Mouse (Mus musculus) midbrain, embryonic 15.5 days (tissue): ENCODE results near the gene Prkce. TPM values are rescaled to one million over a fixed set of nuclear protein-coding genes. Genes with fewer than 3 reads are reported as not detected.

ENCODE experiments used
- ATAC-seq: fragments of 200-750 bp; cut with Nextera tagmentation; replicated peaks from 2 replicates; pipeline ENCODE4 v1.8.0; 2017; ENCODE audit warnings: moderate TSS enrichment
- H3K27ac ChIP-seq: fragments of 300-500 bp; sonication (generic); 2 replicates; pipeline ENCODE4 v1.5.1; 2015; ENCODE audit warnings: mild to moderate bottlenecking, inconsistent platforms
- H3K27me3 ChIP-seq: fragments of 300-500 bp; sonication (generic); replicated peaks from 2 replicates; pipeline ENCODE4 v1.6.1; 2015; ENCODE audit warnings: inconsistent platforms
- H3K36me3 ChIP-seq: fragments of 300-500 bp; sonication (generic); replicated peaks from 2 replicates; pipeline ENCODE4 v1.6.1; 2015; ENCODE audit warnings: inconsistent platforms
- H3K4me1 ChIP-seq: fragments of 300-500 bp; sonication (generic); 2 replicates; pipeline ENCODE4 v1.6.1; 2015; ENCODE audit warnings: inconsistent platforms
- H3K4me2 ChIP-seq: fragments of 300-500 bp; sonication (generic); 2 replicates; pipeline ENCODE4 v1.6.1; 2015; ENCODE audit warnings: inconsistent platforms, mild to moderate bottlenecking, moderate library complexity
- H3K4me3 ChIP-seq: fragments of 300-500 bp; sonication (generic); 2 replicates; pipeline ENCODE4 v1.5.1; 2015; ENCODE audit warnings: mild to moderate bottlenecking, inconsistent platforms
- H3K9ac ChIP-seq: fragments of 300-500 bp; sonication (generic); 2 replicates; pipeline ENCODE4 v1.6.1; 2015; ENCODE audit warnings: mild to moderate bottlenecking, inconsistent platforms
- H3K9me3 ChIP-seq: fragments of 300-500 bp; sonication (generic); 2 replicates; pipeline ENCODE4 v1.6.1; 2016; ENCODE audit warnings: inconsistent platforms
- WGBS: fragments of 180-500 bp; shearing (Covaris S2); methylation state at CpG from one replicate; pipeline ENCODE4 v1.1.7; 2015; ENCODE audit warnings: mixed read lengths; 5-methylcytosine and 5-hydroxymethylcytosine counted together
- polyA plus RNA-seq: library from polyadenylated mRNA; unstranded; fragments of >200 nt; fragmentation: Nextera tagmentation; extraction: Ambion mirVana; gene quantifications from 2 replicates; pipeline ENCODE4 v1.2.1, GENCODE M21; 2015

Prkce gene
- polyA plus RNA-seq, 1 experiment from 2014 or later = 38.5 TPM

GRCm38 (mm10) chr17:86527298-86527697, 359.7 kb downstream of the Prkce start:
- Histone ChIP-seq H3K4me3 (no peak overlapping the region), H3K9ac (no peak overlapping the region), H3K4me1 (no peaks in the 10 kb centered on the region; the same call in 1 of the 2 replicates), H3K4me2 (no peak overlapping the region), H3K27me3 (no peaks in the 10 kb centered on the region), H3K36me3 (no peaks in the 10 kb centered on the region), H3K27ac (no peak overlapping the region), H3K9me3 (no peaks in the 10 kb centered on the region)
- WGBS = 91% methylated on average over 5 of the region's 5 CpGs
- no peak for ATAC-seq

GRCm38 (mm10) chr17:86529003-86529402, 361.4 kb downstream of the Prkce start:
- H3K4me1 ChIP-seq = peaks cover 4% of the 10 kb centered on the region; the same call in 1 of the 2 replicates
- H3K9ac ChIP-seq = no peak overlapping the region
- H3K4me3 ChIP-seq = no peak overlapping the region
- H3K27me3 ChIP-seq = no peaks in the 10 kb centered on the region
- WGBS = 86% methylated on average over 10 of the region's 10 CpGs
- H3K27ac ChIP-seq = no peak overlapping the region
- H3K4me2 ChIP-seq = no peak overlapping the region
- ATAC-seq = no peak
- no peaks in the 10 kb centered on the region for H3K9me3 ChIP-seq
- H3K36me3 ChIP-seq = no peaks in the 10 kb centered on the region

- H3K4me3 ChIP-seq = no peak overlapping the region
- no peak overlapping the region for H3K9ac ChIP-seq
- no peaks in the 10 kb centered on the region for H3K9me3 ChIP-seq
- H3K4me2 ChIP-seq = no peak overlapping the region
- H3K36me3 ChIP-seq = no peaks in the 10 kb centered on the region
- ATAC-seq = no peak
- no peaks in the 10 kb centered on the region for H3K27me3 ChIP-seq
- H3K4me1 ChIP-seq = peaks cover 4% of the 10 kb centered on the region; the same call in 1 of the 2 replicates
- WGBS = 80% methylated on average over 4 of the region's 4 CpGs
- no peak overlapping the region for H3K27ac ChIP-seq
These were observed 361.8 kb downstream of the Prkce start for GRCm38 (mm10) chr17:86529411-86529810.

- H3K27me3 ChIP-seq = no peaks in the 10 kb centered on the region
- no peak overlapping the region for H3K4me3 ChIP-seq
- WGBS = 92% methylated on average over 6 of the region's 6 CpGs
- no peak overlapping the region for H3K27ac ChIP-seq
- no peak for ATAC-seq
- no peaks in the 10 kb centered on the region for H3K9me3 ChIP-seq
- no peak overlapping the region for H3K4me2 ChIP-seq
- H3K9ac ChIP-seq = no peak overlapping the region
- peaks cover 7% of the 10 kb centered on the region; the same call in 1 of the 2 replicates for H3K4me1 ChIP-seq
- H3K36me3 ChIP-seq = no peaks in the 10 kb centered on the region
These were observed 363.6 kb downstream of the Prkce start for GRCm38 (mm10) chr17:86531231-86531630.

- no peaks in the 10 kb centered on the region for H3K36me3 ChIP-seq
- 69% methylated on average over 17 of the region's 17 CpGs for WGBS
- peaks cover 12% of the 10 kb centered on the region; the same call in 1 of the 2 replicates for H3K4me1 ChIP-seq
- no peak overlapping the region for H3K4me3 ChIP-seq
- no peak overlapping the region for H3K9ac ChIP-seq
- no peak for ATAC-seq
- H3K4me2 ChIP-seq = no peak overlapping the region
- no peaks in the 10 kb centered on the region for H3K27me3 ChIP-seq
- no peaks in the 10 kb centered on the region for H3K9me3 ChIP-seq
- H3K27ac ChIP-seq = no peak overlapping the region
These were observed 365.4 kb downstream of the Prkce start for GRCm38 (mm10) chr17:86532783-86533548.

GRCm38 (mm10) chr17:86533549-86533851, 365.9 kb downstream of the Prkce start:
- H3K9ac ChIP-seq = no peak overlapping the region
- 80% methylated on average over 11 of the region's 11 CpGs for WGBS
- ATAC-seq = no peak
- H3K4me3 ChIP-seq = no peak overlapping the region
- no peak overlapping the region for H3K4me2 ChIP-seq
- H3K27ac ChIP-seq = no peak overlapping the region
- H3K27me3 ChIP-seq = no peaks in the 10 kb centered on the region
- no peaks in the 10 kb centered on the region for H3K36me3 ChIP-seq
- no peaks in the 10 kb centered on the region for H3K9me3 ChIP-seq
- peaks cover 12% of the 10 kb centered on the region; the same call in 1 of the 2 replicates for H3K4me1 ChIP-seq

GRCm38 (mm10) chr17:86535096-86535495, 367.5 kb downstream of the Prkce start:
- Histone ChIP-seq H3K9me3 (no peaks in the 10 kb centered on the region), H3K4me2 (no peak overlapping the region), H3K36me3 (no peaks in the 10 kb centered on the region), H3K27ac (no peak overlapping the region), H3K4me1 (peaks cover 12% of the 10 kb centered on the region; the same call in 1 of the 2 replicates), H3K27me3 (no peaks in the 10 kb centered on the region), H3K9ac (no peak overlapping the region), H3K4me3 (no peak overlapping the region)
- ATAC-seq = peak; percentile 42
- 82% methylated on average over 10 of the region's 10 CpGs for WGBS

GRCm38 (mm10) chr17:86535827-86536656, 368.5 kb downstream of the Prkce start:
- H3K9me3 ChIP-seq = no peaks in the 10 kb centered on the region
- no peak overlapping the region for H3K4me3 ChIP-seq
- 45% methylated on average over 22 of the region's 22 CpGs for WGBS
- H3K36me3 ChIP-seq = no peaks in the 10 kb centered on the region
- ATAC-seq = peak; percentile 79; the same call in 1 of the 2 replicates
- peaks cover 12% of the 10 kb centered on the region; the same call in 1 of the 2 replicates for H3K4me1 ChIP-seq
- H3K4me2 ChIP-seq = peak overlapping the region; percentile 31
- no peak overlapping the region for H3K9ac ChIP-seq
- H3K27ac ChIP-seq = 0 out of 2 replicates have a peak overlapping the region, but pooled peaks have one; percentile 31
- no peaks in the 10 kb centered on the region for H3K27me3 ChIP-seq

GRCm38 (mm10) chr17:86539881-86540430, 372.4 kb downstream of the Prkce start:
- Histone ChIP-seq H3K9ac (no peak overlapping the region), H3K36me3 (no peaks in the 10 kb centered on the region), H3K4me3 (no peak overlapping the region), H3K27ac (no peak overlapping the region), H3K4me1 (0 out of 2 replicates have a peak, but pooled peaks cover 9% of the 10 kb centered on the region), H3K27me3 (no peaks in the 10 kb centered on the region), H3K9me3 (no peaks in the 10 kb centered on the region), H3K4me2 (no peak overlapping the region)
- 89% methylated on average over 18 of the region's 18 CpGs for WGBS
- ATAC-seq = no peak

GRCm38 (mm10) chr17:86546529-86546928, 378.9 kb downstream of the Prkce start:
- Histone ChIP-seq H3K9me3 (no peaks in the 10 kb centered on the region), H3K4me1 (no peaks in the 10 kb centered on the region), H3K27ac (no peak overlapping the region), H3K4me3 (no peak overlapping the region), H3K36me3 (no peaks in the 10 kb centered on the region), H3K4me2 (no peak overlapping the region), H3K9ac (no peak overlapping the region), H3K27me3 (no peaks in the 10 kb centered on the region)
- no peak for ATAC-seq
- whole genome bisulfite sequencing = 35% methylated on average over 7 of the region's 7 CpGs

GRCm38 (mm10) chr17:86549128-86549527, 381.5 kb downstream of the Prkce start:
- Histone ChIP-seq H3K9me3 (no peaks in the 10 kb centered on the region), H3K36me3 (no peaks in the 10 kb centered on the region), H3K9ac (no peak overlapping the region), H3K27me3 (no peaks in the 10 kb centered on the region), H3K27ac (no peak overlapping the region), H3K4me1 (no peaks in the 10 kb centered on the region), H3K4me3 (no peak overlapping the region), H3K4me2 (no peak overlapping the region)
- 92% methylated on average over 10 of the region's 10 CpGs for whole genome bisulfite sequencing
- no peak for ATAC-seq

GRCm38 (mm10) chr17:86551561-86551960, 384.0 kb downstream of the Prkce start:
- 83% methylated on average over 10 of the region's 10 CpGs for WGBS
- H3K9me3 ChIP-seq = no peaks in the 10 kb centered on the region
- ATAC-seq = no peak
- no peak overlapping the region for H3K9ac ChIP-seq
- no peak overlapping the region for H3K4me3 ChIP-seq
- H3K4me1 ChIP-seq = no peaks in the 10 kb centered on the region
- H3K27me3 ChIP-seq = no peaks in the 10 kb centered on the region
- H3K4me2 ChIP-seq = no peak overlapping the region
- no peaks in the 10 kb centered on the region for H3K36me3 ChIP-seq
- H3K27ac ChIP-seq = no peak overlapping the region
